Mouse (Mus musculus): ENCODE measurements around the gene Coro1c. TPM values are rescaled to one million over a fixed set of nuclear protein-coding genes. Genes with fewer than 3 reads are reported as not detected.

Gene Coro1c
- total and polyA plus RNA-seq, 2 experiments from 2014 or later: 167 to 178 TPM

GRCm38 (mm10) chr5:113857631-113858030 is 50.9 kb downstream of the Coro1c start:
- 0 out of 2 replicates have a peak, but pooled peaks cover 3% of the 10 kb centered on the region for H3K4me1 ChIP-seq (ENCODE audit: insufficient read depth)
- ATAC-seq: no peak
- no peak overlapping the region for H3K27ac ChIP-seq (ENCODE audit: low read depth, low read length)
- no peaks in the 10 kb centered on the region for H3K27me3 ChIP-seq (ENCODE audit: insufficient read depth, low read length)
- no peak for DNase-seq
- no peak for TF ChIP-seq CTCF (IDR thresholded peaks at IDR 0.05; ENCODE audit: low read depth)
- H3K9ac ChIP-seq: no peak overlapping the region; the same call in 1 of the 2 replicates
- no peak overlapping the region for H3K4me3 ChIP-seq (ENCODE audit: low read depth, low read length)
- peaks cover under 1% of the 10 kb centered on the region; the same call in 1 of the 2 replicates for H3K36me3 ChIP-seq (ENCODE audit: insufficient read depth)
- H3K9me3 ChIP-seq (ENCODE audit: low read length): no peaks in the 10 kb centered on the region
- H3K4me2 ChIP-seq (ENCODE audit: low read depth): no peak overlapping the region
- WGBS: 50% methylated on average over 8 of the region's 8 CpGs

GRCm38 (mm10) chr5:113856631-113857030 is 51.9 kb downstream of the Coro1c start:
- Histone ChIP-seq H3K9me3 (ENCODE audit: low read length) (no peaks in the 10 kb centered on the region), H3K4me3 (ENCODE audit: low read depth, low read length) (no peak overlapping the region), H3K4me1 (ENCODE audit: insufficient read depth) (0 out of 2 replicates have a peak, but pooled peaks cover 3% of the 10 kb centered on the region), H3K27me3 (ENCODE audit: insufficient read depth, low read length) (no peaks in the 10 kb centered on the region), H3K36me3 (ENCODE audit: insufficient read depth) (peaks cover 5% of the 10 kb centered on the region), H3K27ac (ENCODE audit: low read depth, low read length) (no peak overlapping the region), H3K9ac (no peak overlapping the region), H3K4me2 (ENCODE audit: low read depth) (no peak overlapping the region)
- TF ChIP-seq CTCF (IDR thresholded peaks at IDR 0.05; ENCODE audit: low read depth): no peak
- DNase-seq (no peak), ATAC-seq (no peak)
- WGBS: 66% methylated on average over 7 of the region's 7 CpGs

GRCm38 (mm10) chr5:113855696-113856095 is 52.9 kb downstream of the Coro1c start:
- WGBS: 17% methylated on average over 3 of the region's 3 CpGs
- H3K4me3 ChIP-seq (ENCODE audit: low read depth, low read length): no peak overlapping the region
- TF ChIP-seq CTCF (IDR thresholded peaks at IDR 0.05; ENCODE audit: low read depth): no peak
- H3K27ac ChIP-seq (ENCODE audit: low read depth, low read length): peak overlapping the region; percentile 51
- H3K4me1 ChIP-seq (ENCODE audit: insufficient read depth): 0 out of 2 replicates have a peak, but pooled peaks cover 3% of the 10 kb centered on the region
- DNase-seq: peak; percentile 66
- H3K27me3 ChIP-seq (ENCODE audit: insufficient read depth, low read length): no peaks in the 10 kb centered on the region
- H3K9ac ChIP-seq: no peak overlapping the region
- H3K9me3 ChIP-seq (ENCODE audit: low read length): no peaks in the 10 kb centered on the region
- ATAC-seq: peak; percentile 79
- peaks cover 12% of the 10 kb centered on the region for H3K36me3 ChIP-seq (ENCODE audit: insufficient read depth)
- H3K4me2 ChIP-seq (ENCODE audit: low read depth): no peak overlapping the region

- Histone ChIP-seq H3K27me3 (ENCODE audit: insufficient read depth, low read length) (no peaks in the 10 kb centered on the region), H3K9ac (no peak overlapping the region), H3K4me1 (ENCODE audit: insufficient read depth) (0 out of 2 replicates have a peak, but pooled peaks cover 3% of the 10 kb centered on the region), H3K4me3 (ENCODE audit: low read depth, low read length) (no peak overlapping the region), H3K27ac (ENCODE audit: low read depth, low read length) (peak overlapping the region; percentile 51; the same call in 1 of the 2 replicates), H3K4me2 (ENCODE audit: low read depth) (no peak overlapping the region), H3K9me3 (ENCODE audit: low read length) (no peaks in the 10 kb centered on the region), H3K36me3 (ENCODE audit: insufficient read depth) (peaks cover 18% of the 10 kb centered on the region)
- no peak for TF ChIP-seq CTCF (IDR thresholded peaks at IDR 0.05; ENCODE audit: low read depth)
- ATAC-seq (no peak), DNase-seq (no peak)
- WGBS: 78% methylated on average over 10 of the region's 10 CpGs
These were observed 53.4 kb downstream of the Coro1c start for GRCm38 (mm10) chr5:113855117-113855516.

- TF ChIP-seq CTCF (IDR thresholded peaks at IDR 0.05; ENCODE audit: low read depth): peak; percentile 94
- Histone ChIP-seq H3K9me3 (ENCODE audit: low read length) (no peaks in the 10 kb centered on the region), H3K27me3 (ENCODE audit: insufficient read depth, low read length) (no peaks in the 10 kb centered on the region), H3K4me3 (ENCODE audit: low read depth, low read length) (no peak overlapping the region), H3K36me3 (ENCODE audit: insufficient read depth) (peaks cover 24% of the 10 kb centered on the region), H3K4me2 (ENCODE audit: low read depth) (no peak overlapping the region), H3K9ac (no peak overlapping the region), H3K27ac (ENCODE audit: low read depth, low read length) (0 out of 2 replicates have a peak overlapping the region, but pooled peaks have one; percentile 45), H3K4me1 (ENCODE audit: insufficient read depth) (0 out of 2 replicates have a peak, but pooled peaks cover 3% of the 10 kb centered on the region)
- 40% methylated on average over 14 of the region's 14 CpGs for WGBS
- ATAC-seq (peak; percentile 40; the same call in 1 of the 2 replicates), DNase-seq (peak; percentile 84)
These were observed 54.1 kb downstream of the Coro1c start for GRCm38 (mm10) chr5:113854494-113854893.

- Histone ChIP-seq H3K27me3 (ENCODE audit: insufficient read depth, low read length) (no peaks in the 10 kb centered on the region), H3K9me3 (ENCODE audit: low read length) (no peaks in the 10 kb centered on the region), H3K36me3 (ENCODE audit: insufficient read depth) (peaks cover 28% of the 10 kb centered on the region), H3K27ac (ENCODE audit: low read depth, low read length) (no peak overlapping the region), H3K4me2 (ENCODE audit: low read depth) (no peak overlapping the region), H3K4me3 (ENCODE audit: low read depth, low read length) (no peak overlapping the region), H3K4me1 (ENCODE audit: insufficient read depth) (0 out of 2 replicates have a peak, but pooled peaks cover 3% of the 10 kb centered on the region), H3K9ac (no peak overlapping the region)
- no peak for TF ChIP-seq CTCF (IDR thresholded peaks at IDR 0.05; ENCODE audit: low read depth)
- ATAC-seq: no peak
- WGBS: 82% methylated on average over 10 of the region's 10 CpGs
- DNase-seq: no peak
These were observed 55.0 kb downstream of the Coro1c start for GRCm38 (mm10) chr5:113853541-113853940.

- Histone ChIP-seq H3K4me2 (ENCODE audit: low read depth) (no peak overlapping the region), H3K9ac (no peak overlapping the region), H3K9me3 (ENCODE audit: low read length) (no peaks in the 10 kb centered on the region), H3K27me3 (ENCODE audit: insufficient read depth, low read length) (no peaks in the 10 kb centered on the region), H3K27ac (ENCODE audit: low read depth, low read length) (no peak overlapping the region), H3K36me3 (ENCODE audit: insufficient read depth) (peaks cover 37% of the 10 kb centered on the region), H3K4me3 (ENCODE audit: low read depth, low read length) (no peak overlapping the region), H3K4me1 (ENCODE audit: insufficient read depth) (0 out of 2 replicates have a peak, but pooled peaks cover 3% of the 10 kb centered on the region)
- no peak for DNase-seq
- WGBS: 91% methylated on average over 7 of the region's 7 CpGs
- no peak for ATAC-seq
- no peak for TF ChIP-seq CTCF (IDR thresholded peaks at IDR 0.05; ENCODE audit: low read depth)
These were observed 56.1 kb downstream of the Coro1c start for GRCm38 (mm10) chr5:113852463-113852862.
